Mouse (Mus musculus) ovary, postnatal 10 days (tissue): ENCODE data around the gene Jag2.

Experiments
- DNase-seq: peaks from one replicate; pipeline ENCODE4 v3.0.0; 2022; ENCODE audit warnings: low spot score

Gene Jag2

DNA sequence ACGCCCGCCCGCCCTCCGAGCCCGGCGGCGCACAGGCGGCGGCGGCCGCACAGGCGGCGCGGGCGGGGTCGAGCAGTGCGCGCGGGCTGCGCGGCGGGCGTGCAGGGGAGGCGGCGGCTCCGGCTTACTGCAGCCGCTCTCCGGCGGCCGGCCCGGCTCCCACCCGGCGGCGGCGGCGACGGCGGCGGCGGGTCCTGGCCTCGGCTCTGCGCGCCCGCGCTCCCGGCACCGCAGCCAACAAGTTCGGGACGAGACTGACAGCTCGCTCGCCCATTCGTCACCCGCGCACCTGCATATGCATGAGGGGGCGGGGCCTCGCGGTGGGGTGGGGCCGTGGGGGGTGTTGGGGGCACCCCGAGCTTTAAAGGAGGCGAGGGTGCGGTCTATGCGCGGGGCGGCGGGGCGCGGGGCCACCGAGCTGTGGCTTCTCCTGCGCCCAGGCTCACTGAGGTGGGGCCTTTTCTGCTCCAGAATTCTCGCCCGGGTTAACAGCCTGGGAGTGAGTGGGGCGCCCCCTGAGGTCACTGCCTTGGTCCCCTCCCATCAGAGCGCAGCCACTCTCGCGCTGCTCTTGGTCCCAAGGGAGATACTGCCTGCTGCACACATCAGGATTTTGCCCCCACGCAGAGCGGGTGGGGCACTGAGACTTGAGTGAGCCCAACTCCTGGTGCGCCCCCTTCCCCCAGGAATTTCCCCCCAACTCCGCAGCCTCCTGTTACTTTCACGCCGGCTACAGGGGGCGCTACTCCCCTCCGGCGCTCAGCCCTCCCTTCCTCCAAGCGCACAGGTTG is at the start of gene Jag2:
Gene Jag2 (minus strand): TSS at position 215 of the 791 bp plus-strand sequence.
- no peak for DNase-seq

DNA sequence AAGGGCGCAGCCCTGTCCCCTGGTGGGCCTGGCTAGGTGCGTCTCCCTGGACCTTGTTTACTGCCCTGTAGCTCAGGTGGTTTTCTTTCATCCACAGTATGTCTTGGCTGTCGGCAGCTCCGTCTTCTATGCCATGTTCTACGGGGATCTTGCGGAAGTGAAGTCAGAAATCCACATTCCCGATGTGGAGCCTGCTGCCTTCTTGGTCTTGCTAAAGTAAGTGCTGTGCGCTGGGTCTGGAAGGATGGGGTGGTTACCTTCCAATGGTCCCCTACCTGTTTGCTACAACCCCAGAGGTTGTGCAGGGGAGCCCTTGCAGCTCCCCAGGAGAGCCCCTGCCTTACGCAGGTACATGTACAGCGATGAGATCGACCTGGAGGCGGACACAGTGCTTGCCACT is 47.6 kb upstream of the Jag2 start:
- no peak for DNase-seq

DNA sequence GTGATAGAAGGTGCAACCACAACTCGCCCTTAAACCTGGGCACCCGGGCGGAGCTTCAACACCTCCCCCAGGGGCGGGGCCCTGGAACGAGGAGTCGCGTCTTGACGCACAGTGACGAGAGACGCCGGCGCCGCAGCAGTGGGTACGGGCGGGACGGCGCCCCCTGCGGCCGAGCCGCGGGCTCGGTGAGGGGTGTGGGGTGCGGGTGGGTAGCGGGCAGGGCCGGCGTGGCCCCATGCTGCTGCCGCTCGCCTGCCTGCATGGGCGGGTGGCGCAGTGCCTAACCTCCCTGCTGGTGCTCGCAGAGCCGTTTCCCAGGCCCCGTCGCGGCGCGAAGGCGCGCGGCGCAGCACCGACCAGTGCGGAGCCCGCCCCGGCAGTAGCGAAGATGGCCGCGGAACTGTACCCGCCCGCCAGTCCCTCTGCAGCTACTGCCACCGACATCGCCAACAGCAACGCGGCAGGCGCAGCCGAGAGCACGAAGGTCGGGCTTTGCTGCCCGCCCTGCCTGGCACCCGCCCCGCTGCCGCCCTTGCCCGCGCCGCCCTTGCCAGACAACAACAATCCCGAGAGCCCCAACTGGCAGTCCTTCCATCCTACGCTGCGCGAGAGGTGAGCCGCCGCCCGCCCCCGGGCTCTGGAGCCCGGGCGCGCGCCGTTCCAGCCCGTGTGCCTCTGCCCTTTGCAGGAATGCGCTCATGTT is 46.9 kb upstream of the Jag2 start, which contains the start of gene Btbd6:
Gene Btbd6 (plus strand): TSS at position 112 of the 703 bp plus-strand sequence.
- peak; percentile 63 for DNase-seq

DNA sequence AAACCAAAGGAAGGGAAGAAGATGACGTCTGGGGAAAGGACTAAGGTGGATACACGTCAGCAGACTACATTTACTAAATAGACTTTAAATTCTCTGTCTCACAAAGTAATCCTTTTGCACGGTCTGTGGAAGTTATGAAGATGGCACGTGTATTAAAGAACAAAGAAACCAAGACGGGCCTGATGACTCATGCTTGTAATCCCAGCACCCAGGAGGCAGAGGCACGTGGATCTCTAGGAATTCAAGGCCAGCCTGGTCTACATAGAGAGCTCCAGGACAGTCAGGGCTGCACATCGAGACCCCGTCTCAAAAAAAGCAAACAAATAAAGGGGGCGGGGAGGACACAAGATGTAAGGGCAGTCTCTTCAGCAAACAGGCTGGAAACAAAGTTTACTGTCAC is 45.2 kb upstream of the Jag2 start:
- DNase-seq: no peak

DNA sequence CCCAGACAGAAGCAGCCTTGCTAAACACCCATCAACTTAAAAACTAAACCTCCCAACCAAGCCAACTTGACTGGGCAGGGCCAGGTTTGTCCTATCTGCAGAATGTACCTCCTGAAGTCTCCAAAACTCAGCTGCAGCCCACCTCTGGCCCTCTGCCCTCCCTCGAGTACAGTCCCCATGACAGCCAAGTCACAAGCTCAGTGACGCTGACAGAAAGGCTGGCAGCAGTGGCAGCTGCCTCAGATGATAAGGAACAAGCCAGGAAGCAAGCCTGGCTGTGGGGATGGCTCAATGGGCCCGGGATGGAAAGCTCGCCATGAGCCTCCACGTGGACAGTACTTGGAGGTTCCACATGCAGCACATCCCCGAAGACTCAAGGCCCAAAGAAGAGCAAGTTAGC is 40.0 kb upstream of the Jag2 start:
- DNase-seq: no peak

DNA sequence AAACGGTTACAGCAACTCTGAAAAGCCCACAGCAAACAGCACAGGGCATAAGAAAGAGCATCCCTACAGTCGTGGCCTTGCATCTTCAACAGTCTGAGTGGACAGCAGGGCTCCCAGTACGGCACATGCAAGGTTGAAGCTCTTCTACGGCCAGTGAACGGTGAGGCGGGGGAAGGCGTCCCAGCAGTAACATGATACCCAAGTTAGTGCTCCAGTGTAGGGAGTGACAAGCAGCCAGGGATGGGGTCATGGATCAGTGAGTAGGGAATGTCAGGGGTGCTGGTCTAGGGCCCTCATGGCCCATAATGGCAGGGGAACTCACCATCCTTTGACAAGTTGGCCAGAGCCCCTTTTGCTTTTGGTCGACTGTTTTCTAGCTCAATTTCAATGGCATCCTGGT is 39.4 kb upstream of the Jag2 start:
- no peak for DNase-seq

DNA sequence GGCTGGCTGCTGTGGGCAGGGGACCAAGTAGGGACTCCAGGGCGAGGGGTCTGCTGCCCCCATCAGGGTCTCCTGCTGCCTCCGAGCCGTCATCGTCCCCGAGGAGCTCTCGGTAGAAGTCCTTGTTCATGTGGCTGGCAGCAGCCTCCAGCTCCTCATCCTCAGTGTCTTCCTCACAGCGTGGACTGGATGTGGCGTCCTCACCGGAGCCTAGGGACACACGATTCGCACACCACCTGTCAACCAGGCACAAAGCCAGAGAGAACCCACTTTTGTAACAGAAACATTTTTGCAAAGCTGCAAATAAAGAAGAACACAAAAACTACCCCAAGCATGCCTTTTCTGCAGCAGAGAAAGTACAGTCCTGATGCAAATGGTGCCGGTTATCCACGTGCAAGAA is 36.2 kb upstream of the Jag2 start:
- DNase-seq: no peak

DNA sequence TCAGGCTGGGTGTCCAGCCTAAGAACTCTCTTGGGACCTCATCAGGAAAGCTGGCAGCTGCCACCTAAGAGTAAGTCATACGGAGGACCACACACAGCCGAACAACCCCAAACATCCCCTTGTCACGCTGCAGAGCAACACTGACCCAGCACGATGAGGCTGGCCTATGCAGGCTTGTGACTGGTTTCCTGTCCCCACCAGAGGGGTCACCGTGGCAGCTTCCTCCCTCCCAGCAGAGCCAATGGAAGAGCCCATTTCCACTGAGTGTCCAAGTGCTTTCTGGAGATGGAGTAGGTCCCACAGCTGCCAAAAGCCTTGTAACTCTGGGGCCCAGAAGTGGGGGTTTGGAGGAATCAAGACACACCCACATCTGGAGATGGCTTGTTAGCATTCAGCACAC is 32.3 kb upstream of the Jag2 start:
- DNase-seq: no peak

DNA sequence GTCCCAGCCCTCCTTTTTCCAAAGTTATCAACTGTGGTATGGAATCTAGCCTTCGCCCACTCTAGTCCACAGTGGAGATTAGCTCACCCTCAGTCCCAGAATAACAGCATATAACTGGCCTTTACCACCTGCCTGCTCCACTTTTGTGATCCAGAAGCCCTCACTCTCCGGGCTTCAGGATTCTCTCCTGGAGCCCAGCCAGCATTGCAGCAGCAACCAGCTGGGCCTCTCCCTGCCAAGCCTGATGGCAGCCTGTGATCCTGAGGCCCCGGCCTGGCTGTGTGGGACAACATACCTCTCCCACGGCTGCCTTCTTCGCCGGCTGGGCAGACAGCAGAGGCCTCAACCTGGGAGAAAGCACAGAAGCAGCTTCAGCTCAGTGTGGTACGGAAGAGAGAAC is 31.9 kb upstream of the Jag2 start:
- DNase-seq: no peak

DNA sequence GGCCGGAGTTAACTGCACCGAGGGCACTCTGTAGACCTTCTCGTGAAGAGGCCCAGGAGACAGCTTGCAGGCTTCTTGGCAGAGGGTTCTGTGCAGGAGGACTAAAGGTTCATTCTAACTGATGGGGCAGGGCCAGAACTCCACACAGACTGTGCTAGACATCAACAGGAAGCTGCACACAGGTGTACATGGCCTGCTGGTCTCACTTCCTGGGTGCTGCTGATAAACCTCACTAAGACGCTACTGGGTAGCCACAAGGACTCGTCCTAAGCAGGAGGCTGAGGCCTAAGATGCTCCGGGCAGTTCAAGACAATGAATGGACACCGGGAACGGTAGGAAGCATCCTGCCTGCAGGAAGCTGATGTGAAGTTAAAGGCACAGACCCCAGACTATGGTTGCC is 29.8 kb upstream of the Jag2 start:
- no peak for DNase-seq

DNA sequence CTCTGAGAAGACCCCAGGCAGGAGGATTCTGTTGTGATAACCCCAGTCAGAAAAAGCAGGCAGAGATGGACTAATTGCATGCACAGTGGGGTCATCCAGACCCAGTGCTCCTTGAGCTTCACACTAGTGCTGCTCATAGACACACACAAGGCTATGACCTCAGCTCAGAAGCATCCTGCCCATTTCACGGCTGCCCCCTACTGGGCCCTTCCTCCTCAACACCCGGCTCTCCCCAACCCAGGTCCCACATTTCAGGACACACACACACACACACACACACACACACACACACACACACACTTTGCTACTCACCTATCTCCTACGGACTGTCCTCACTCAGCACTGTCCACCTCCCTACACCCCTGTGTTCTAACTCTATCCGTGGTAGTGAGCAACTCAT is 28.7 kb upstream of the Jag2 start:
- DNase-seq: no peak

DNA sequence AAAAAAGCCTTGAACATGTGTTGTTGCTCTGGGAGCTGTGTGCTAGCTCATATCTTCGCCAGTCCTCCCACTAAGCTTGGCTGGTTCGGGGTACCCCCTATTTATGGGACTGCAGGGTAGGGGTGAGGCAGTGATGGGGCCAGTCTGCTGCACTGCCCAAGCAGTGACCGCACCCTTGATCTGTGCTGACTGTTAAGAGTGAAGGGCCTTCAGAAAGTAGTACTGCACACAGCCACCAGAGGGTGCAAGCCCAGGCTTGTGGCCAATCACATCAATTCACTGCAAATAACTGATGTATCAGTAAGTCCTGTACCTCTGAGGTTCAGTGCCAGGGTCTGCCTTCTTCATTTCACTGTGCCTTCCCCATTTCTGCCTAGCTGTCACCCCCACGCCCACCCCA is 26.2 kb upstream of the Jag2 start:
- DNase-seq: peak; percentile 60

DNA sequence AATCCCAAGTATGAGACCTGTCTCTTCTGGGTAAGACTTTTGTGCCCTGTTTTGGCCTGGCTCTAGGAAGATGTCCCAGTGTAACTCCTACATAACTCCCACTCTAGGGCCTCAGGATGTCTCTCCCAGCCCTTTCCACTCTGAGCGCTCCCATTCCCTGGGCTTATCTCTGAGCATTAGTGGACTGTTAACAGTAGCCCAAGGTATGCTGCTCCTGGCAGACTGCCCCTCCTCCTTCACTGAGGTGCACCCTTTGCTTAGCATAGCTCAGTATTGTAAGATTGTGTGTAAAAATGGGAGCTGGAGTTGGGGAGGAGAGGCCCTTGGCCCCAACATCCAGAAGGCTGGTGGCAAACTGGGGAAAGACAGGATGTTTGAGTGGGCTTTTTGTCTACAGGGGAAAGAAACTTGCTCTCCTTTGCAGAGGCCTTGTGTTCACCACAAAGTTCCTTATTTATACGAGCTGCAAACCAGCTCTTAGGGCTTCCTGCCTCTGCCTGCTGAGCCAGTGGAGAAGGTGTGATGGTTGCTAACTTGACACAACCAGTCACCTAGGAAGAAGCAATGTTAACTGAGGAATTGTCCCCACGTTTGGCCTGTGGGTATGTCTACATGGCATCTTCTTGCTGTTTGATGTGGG is 23.5 kb upstream of the Jag2 start:
- DNase-seq: no peak

DNA sequence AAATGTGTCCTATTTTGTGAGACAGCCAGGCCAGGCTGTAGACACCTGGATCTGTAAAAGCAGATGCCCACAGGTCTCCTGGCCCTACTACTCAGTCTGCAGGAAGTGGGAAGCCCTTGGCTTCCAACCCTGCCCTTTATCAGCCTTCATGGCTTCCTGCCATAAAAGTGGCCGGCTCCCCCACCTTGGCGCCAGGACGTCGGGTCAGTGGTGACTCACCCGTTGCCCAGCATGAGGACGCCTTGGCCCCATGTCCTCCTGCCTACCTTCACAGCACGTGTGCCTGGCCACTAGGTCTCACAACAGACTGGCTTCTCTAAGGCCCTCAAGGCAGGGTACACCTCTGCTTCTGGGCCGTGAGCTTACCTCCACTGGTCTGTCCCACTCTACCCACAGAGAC is 22.9 kb upstream of the Jag2 start:
- DNase-seq: no peak

DNA sequence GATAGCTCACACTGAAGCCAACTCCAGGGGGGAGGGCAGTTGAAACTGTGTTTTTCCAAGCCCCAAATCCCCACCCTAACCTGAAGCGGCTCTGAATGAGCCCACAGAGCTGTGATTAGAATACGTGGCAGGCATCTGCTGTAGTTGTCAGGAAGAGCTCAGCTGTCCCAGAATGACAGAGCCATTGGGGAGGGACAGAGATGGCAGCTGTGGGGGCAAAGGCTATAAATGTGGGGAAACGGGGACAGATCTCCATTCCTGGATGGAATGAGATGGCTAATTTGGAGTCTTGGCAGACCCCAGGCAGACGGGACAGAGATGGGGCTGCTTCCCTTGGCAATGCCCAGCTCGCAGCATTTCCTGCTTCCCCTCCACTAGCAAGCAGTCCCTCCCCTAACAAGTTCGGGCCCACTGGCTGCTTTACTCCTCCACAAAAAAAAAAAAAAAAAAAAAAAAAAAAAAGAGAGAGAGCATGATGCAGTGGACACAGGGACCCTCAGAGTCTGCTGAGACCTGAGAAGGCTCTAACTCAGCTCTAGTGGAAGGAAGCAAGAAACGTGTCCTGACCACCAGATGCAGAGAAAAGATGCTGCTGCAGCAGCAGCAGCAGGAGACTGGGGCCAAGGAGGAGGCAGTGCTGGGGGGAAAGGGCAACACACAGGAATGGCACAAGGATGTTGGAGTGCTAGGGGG is 21.7 kb upstream of the Jag2 start:
- DNase-seq: no peak

DNA sequence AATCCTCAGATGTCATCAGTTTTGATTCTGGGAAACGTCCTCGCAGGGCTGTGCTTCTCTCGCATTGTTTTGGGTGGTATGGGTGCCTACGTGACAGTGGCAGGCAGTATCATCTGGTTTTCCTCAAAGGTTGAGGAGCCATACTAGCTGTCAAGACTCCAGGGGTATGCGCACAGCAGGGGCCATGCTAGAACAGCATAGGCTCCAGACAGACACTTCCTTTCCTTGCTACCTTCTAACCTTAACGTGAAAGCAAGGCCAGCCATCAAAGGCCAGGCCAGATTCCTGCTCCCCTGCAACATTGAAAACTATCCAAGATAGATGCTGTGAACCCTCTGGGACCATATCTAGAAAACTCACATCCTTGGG is 21.2 kb upstream of the Jag2 start:
- DNase-seq: no peak

DNA sequence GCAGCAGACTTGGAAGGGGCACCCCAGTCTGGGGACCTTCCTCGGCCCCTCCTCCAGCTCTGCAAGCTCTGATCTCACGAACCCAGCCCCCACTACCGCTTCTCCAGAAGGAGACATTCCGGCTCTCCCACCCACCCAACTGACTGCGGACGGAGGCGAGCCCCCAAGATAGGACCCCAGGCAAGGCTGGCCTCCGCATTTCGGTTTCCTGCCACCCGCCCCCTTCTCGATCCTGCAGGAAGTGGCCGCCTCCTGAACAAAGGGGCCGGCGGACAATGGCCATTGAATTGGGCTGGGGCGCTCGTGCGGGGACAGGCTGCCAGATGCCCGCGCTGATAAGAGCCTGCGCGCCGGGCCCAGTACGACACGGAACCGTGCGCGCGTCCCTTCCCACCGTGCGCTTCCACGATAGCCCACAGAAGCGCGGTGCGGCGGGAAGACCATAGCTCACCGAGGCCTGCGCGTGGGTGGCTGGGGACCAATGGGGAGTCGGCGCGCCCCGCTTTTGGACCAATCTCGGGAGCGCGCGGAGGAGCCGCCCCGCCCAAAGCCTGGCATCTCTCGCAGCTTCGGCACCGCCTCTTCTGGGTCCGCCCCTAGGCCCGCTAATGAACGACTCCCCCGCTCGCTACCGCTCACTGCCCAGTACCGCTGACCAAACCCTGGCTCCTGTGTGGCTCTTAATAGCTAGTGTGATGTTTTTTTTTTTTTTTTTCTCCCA is 20.6 kb upstream of the Jag2 start:
- DNase-seq: peak; percentile 66

DNA sequence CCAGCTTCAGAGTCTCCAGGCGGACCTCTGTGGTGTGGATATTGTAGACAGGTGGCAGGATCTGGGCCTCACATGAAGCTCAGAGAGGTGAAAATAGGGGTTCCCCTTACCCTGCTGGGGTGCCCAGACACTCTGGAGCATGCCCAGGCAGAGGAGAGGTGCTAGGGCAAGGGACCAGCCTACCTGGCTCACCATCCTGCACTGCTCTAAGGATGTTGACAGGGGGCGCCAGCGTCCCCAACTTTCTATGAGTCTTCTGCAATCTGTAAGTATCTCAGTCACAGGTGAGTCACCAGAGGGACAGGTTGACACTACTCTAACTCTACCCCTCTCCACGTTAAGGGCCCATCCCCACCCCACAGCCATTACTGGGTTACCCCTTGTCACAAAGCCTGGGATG is 17.7 kb upstream of the Jag2 start:
- no peak for DNase-seq

DNA sequence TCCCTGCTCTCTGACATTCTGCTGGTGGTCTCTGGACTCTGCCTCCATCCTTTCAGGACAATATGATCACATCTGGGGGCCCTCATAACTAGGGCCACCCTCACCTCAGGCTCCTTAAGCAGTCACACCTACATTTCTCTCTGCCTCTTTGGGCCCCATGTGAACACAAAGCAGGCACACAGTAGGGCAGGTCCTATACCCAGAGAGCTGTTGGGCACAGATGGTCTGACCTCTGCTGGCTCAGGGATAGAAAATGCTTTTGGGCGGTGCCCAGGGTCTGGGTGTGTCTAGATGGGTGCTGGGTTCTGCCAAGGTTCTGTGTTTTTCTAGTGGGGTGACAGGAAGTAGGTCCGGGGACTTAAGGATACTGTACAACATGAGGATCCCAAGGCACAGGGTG is 14.1 kb upstream of the Jag2 start:
- no peak for DNase-seq

DNA sequence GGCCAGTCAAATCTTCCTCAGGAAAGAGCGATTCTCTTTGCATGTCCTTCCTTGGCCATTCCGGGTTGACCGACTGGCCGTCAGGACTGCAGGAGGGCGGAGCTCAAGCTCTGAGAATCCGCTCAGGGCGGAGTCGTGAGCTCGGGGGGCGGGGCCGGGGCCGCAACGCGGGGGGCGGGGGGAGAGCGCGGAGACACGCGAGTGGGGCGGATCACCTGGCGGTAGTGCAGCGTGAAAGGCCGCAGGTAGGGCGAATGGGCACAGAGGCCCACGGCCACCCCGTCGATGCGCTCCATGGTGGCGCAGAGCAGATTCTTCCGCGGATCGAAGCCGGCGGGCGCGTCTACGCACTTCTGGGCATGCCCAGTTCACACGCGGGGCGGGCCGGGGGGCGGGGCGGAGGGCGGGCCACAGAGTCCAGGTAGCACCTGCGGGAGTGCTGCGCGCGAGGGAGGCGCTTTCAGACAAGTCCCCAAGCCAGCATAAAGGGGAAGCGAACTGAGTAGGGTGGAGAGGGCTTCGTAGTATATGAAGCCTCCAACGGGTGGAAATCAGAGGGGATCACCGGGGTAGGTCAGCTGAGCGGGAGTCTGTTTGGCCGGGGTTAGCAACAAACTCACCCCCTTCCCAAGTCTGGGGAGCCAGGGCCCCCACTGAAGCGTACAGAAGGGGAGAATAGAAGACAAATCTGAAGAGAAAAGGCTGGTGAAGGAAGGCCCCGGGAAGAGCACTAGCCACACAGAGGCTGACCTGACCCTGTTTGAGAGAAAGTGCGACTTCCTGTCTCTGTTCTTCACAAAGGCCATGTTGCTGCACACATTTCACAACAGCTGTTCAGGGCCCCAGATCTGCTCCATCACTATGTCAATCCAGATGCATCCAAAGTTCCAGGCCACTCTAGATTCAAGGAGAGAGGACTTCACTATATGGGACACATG is 12.5 kb upstream of the Jag2 start, which contains the start of gene Nudt14:
Gene Nudt14 (minus strand): TSS at position 349 of the 938 bp plus-strand sequence.
- DNase-seq: peak; percentile 65
